Mouse (Mus musculus) intestine, postnatal 0 days (tissue): Measurements from ENCODE around the gene Itgb7. TPM values are rescaled to one million over a fixed set of nuclear protein-coding genes. Genes with fewer than 3 reads are reported as not detected.

Experiments
- ATAC-seq: fragments of 200-750 bp; cut with Nextera tagmentation; 2 replicates; pipeline ENCODE4 v1.8.0; 2017; ENCODE audit warnings: mild to moderate bottlenecking, moderate TSS enrichment, moderate library complexity
- H3K27ac ChIP-seq: fragments of 300-500 bp; sonication (generic); 2 replicates; pipeline ENCODE4 v1.5.1; 2014; ENCODE audit warnings: mild to moderate bottlenecking, low read depth, low read length, moderate library complexity
- H3K27me3 ChIP-seq: fragments of 300-500 bp; sonication (generic); replicated peaks from 2 replicates; pipeline ENCODE4 v1.6.1; 2014; ENCODE audit warnings: low read length, mixed read lengths; ENCODE audit not compliant: control insufficient read depth, insufficient read depth
- H3K36me3 ChIP-seq: fragments of 300-500 bp; sonication (generic); 2 replicates; pipeline ENCODE4 v1.6.1; 2014; ENCODE audit warnings: mild to moderate bottlenecking, moderate library complexity; ENCODE audit not compliant: control insufficient read depth, insufficient read depth
- H3K4me1 ChIP-seq: fragments of 300-500 bp; sonication (generic); replicated peaks from 2 replicates; pipeline ENCODE4 v1.6.1; 2014; ENCODE audit warnings: antibody characterized with exemption, low read length, mixed read lengths; ENCODE audit not compliant: control insufficient read depth, insufficient read depth
- H3K4me2 ChIP-seq: fragments of 300-500 bp; sonication (generic); replicated peaks from 2 replicates; pipeline ENCODE4 v1.6.1; 2014; ENCODE audit warnings: low read depth, mild to moderate bottlenecking, moderate library complexity
- H3K4me3 ChIP-seq: fragments of 300-500 bp; sonication (generic); 2 replicates; pipeline ENCODE4 v1.5.1; 2014; ENCODE audit warnings: low read depth, low read length
- H3K9ac ChIP-seq: fragments of 300-500 bp; sonication (generic); 2 replicates; pipeline ENCODE4 v1.6.1; 2014; ENCODE audit warnings: mild to moderate bottlenecking, low read depth, low read length
- H3K9me3 ChIP-seq: fragments of 300-500 bp; sonication (generic); 2 replicates; pipeline ENCODE4 v1.6.1; 2016; ENCODE audit warnings: mixed run types; ENCODE audit not compliant: control insufficient read depth
- CTCF ChIP-seq: sonication (generic); IDR thresholded peaks from 2 replicates; pipeline ENCODE4 v1.5.1; 2016; ENCODE audit warnings: low read depth, mild to moderate bottlenecking, control low read depth, antibody characterized with exemption, moderate library complexity
- WGBS: fragments of 180-500 bp; shearing (Covaris S2); extraction: QIAGEN DNeasy Blood & Tissue Kit; methylation state at CpG from one replicate; pipeline ENCODE4 v1.1.7; 2014; 5-methylcytosine and 5-hydroxymethylcytosine counted together
- polyA plus RNA-seq: library from polyadenylated mRNA; unstranded; fragments of >200 nt; fragmentation: Nextera tagmentation; extraction: Ambion mirVana; gene quantifications from 2 replicates; pipeline ENCODE4 v1.2.1, GENCODE M21; 2015

The Itgb7 gene
- polyA plus RNA-seq, 1 experiment from 2014 or later, result 2.9 TPM

DNA sequence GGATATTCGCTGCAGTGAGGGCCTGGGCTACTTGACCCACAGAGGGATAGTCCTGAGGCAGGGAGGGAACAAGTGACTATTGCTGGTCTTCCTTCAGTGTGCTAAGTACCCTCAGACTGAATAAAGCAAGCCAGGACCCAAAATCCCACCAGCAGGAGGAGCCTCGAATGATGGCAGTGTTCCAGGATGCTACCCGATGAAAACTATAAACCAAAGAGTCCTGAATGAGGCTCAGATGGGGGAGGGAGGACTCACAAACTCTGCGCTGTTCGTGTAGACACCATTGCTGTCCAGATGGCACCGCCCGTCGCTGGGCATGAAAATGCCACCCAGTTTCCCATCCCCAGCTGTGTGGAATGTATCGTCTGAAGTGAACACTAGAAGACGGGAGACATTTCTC lies 9.4 kb downstream of the Itgb7 start:
- TF ChIP-seq CTCF, result peak; percentile 37
- H3K4me2 ChIP-seq, result no peak overlapping the region
- peaks cover 4% of the 10 kb centered on the region; the same call in 1 of the 2 replicates for H3K36me3 ChIP-seq
- H3K9ac ChIP-seq, result no peak overlapping the region
- no peaks in the 10 kb centered on the region; the same call in 1 of the 2 replicates for H3K27me3 ChIP-seq
- H3K9me3 ChIP-seq, result no peaks in the 10 kb centered on the region
- H3K27ac ChIP-seq, result no peak overlapping the region
- no peak overlapping the region for H3K4me3 ChIP-seq
- 65% methylated on average over 10 of the region's 10 CpGs for WGBS
- H3K4me1 ChIP-seq, result no peaks in the 10 kb centered on the region
- no peak for ATAC-seq

DNA sequence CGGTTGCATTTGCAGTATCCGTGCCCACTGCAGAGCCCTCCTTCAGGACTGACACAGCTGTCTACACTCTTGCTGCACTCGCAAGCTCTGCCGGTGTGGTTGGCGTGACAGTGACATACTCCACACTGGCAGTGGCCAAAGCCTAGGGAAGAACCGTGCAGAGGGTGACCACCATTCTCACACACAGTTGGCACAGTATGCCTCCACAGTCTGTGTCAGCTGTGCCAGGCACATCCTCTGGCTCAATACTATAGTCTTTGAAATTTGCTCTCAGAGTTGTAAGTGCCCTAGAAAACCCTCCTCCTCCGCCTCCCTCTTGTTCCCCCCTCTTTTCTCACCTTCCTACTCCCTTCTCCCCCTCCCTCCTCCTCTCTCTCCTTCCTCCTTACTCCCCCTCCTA lies 14.4 kb downstream of the Itgb7 start:
- 91% methylated on average over 7 of the region's 7 CpGs for WGBS
- Histone ChIP-seq H3K36me3 (peaks cover 45% of the 10 kb centered on the region), H3K4me3 (no peak overlapping the region), H3K9me3 (no peaks in the 10 kb centered on the region), H3K4me1 (no peaks in the 10 kb centered on the region), H3K4me2 (no peak overlapping the region), H3K27me3 (no peaks in the 10 kb centered on the region), H3K9ac (no peak overlapping the region), H3K27ac (no peak overlapping the region)
- TF ChIP-seq CTCF, result no peak
- ATAC-seq, result no peak

DNA sequence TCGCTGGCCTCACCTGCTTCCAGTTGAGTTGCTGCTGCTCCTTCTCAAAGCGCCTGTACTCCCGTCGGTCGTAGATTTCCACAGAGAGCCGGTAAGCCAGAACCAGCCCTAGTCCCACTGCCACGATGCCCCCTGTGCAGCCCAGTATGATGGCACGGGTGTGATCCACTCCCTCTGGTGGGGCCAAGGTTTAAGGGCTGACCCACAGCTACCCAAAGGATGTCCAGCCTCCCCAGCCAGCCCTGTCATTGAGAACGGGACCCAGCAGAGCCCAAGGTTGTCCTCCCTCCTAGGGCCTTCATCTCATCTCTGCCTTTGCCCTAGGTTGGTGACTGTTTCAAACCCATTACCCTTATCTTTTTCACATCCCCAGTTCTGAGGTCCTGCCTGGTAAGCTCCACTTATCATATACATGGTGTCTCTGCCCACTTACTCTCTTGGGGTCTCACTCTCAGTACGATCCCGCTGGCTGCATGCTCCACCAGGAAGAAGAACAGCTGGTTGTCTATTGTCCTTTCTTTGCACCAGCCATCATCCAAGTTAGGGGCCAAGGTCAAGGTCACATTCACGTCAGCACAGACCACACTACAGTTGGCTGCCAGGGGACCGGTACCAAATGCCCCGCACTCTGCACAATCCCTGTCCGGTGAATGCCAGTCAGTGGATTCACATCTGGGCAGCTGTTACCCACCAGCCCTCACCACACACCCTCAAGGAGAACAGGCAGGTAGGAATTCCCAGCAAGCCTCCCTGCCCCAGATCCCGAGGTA lies 15.1 kb downstream of the Itgb7 start:
- H3K4me3 ChIP-seq, result no peak overlapping the region
- H3K27ac ChIP-seq, result no peak overlapping the region
- TF ChIP-seq CTCF, result no peak
- WGBS, result 81% methylated on average over 16 of the region's 16 CpGs
- no peaks in the 10 kb centered on the region for H3K27me3 ChIP-seq
- peaks cover 51% of the 10 kb centered on the region for H3K36me3 ChIP-seq
- H3K9ac ChIP-seq, result no peak overlapping the region
- H3K4me1 ChIP-seq, result no peaks in the 10 kb centered on the region
- no peak overlapping the region for H3K4me2 ChIP-seq
- no peak for ATAC-seq
- no peaks in the 10 kb centered on the region for H3K9me3 ChIP-seq

DNA sequence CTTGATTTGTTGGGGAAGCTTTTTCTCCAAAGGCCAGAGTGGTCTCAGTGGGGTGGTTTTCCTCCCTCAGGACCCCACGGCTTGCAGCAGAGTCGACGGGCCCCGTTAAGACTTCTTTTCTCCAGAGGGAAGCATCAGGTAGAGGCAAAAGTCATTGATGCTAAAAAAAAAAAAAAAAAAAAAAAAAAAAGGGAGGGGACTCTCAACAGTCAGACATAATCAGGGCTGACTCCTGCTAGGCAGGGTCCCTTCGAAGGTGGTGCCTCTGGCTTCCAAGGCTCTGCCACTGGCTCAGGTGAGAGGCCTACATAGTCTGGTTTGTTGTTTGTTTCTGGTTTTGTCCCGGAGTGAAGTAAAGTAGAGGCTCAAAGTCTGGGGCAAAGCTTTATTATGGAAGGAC lies 16.1 kb downstream of the Itgb7 start:
- no peak overlapping the region for H3K27ac ChIP-seq
- H3K9me3 ChIP-seq, result no peaks in the 10 kb centered on the region
- TF ChIP-seq CTCF, result no peak
- H3K4me1 ChIP-seq, result no peaks in the 10 kb centered on the region
- peaks cover 58% of the 10 kb centered on the region for H3K36me3 ChIP-seq
- no peak overlapping the region for H3K4me3 ChIP-seq
- no peak overlapping the region for H3K4me2 ChIP-seq
- WGBS, result 71% methylated on average over 6 of the region's 6 CpGs
- ATAC-seq, result no peak
- no peaks in the 10 kb centered on the region for H3K27me3 ChIP-seq
- H3K9ac ChIP-seq, result no peak overlapping the region

DNA sequence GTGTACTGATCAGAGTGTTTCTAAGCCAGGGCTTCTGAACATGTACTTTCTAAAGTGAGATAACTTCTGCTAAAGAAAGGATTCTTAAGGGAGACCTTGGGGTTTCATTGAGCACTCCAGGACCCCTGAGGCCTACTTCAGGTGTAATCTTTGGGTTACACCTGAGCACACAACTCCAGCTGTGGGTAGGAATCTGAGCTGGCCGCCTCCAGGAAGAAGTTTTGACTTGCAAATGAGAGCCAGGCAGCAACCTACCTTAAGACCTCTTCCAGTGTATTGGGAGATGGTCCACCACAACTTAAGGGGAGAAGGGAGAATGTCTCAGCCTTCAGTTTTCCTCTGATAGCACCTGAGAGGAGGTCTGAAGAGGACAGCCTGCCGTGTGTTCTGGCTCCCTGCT lies 17.6 kb downstream of the Itgb7 start:
- H3K4me3 ChIP-seq, result no peak overlapping the region
- H3K9me3 ChIP-seq, result no peaks in the 10 kb centered on the region
- no peaks in the 10 kb centered on the region for H3K27me3 ChIP-seq
- peaks cover 68% of the 10 kb centered on the region for H3K36me3 ChIP-seq
- no peak overlapping the region for H3K27ac ChIP-seq
- H3K9ac ChIP-seq, result no peak overlapping the region
- H3K4me1 ChIP-seq, result no peaks in the 10 kb centered on the region
- 53% methylated on average over 2 of the region's 2 CpGs for WGBS
- no peak for TF ChIP-seq CTCF
- no peak overlapping the region for H3K4me2 ChIP-seq
- no peak for ATAC-seq

DNA sequence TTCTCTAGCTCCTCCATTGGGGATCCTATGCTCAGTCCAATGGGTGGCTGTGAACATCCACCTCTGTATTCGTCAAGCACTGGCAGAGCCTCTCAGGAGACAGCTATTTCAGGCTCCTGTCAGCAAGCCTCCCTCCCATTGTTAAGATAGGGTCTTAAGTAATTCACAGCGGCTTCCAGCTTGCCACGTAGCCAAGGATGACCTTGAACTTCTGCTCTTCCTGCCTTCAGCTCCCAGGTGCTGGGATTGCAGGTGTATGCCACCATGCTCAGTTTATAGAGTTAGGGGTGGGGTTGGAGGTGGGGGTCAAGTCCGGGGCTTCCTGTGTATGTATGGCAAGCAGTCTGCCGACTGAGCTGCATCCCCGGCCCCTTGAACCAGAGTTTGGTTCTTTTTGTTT lies 19.8 kb downstream of the Itgb7 start:
- no peak overlapping the region for H3K4me2 ChIP-seq
- H3K27me3 ChIP-seq, result no peaks in the 10 kb centered on the region
- H3K9ac ChIP-seq, result no peak overlapping the region
- H3K27ac ChIP-seq, result no peak overlapping the region
- H3K4me3 ChIP-seq, result no peak overlapping the region
- H3K9me3 ChIP-seq, result no peaks in the 10 kb centered on the region
- WGBS, result 52% methylated on average over 6 of the region's 6 CpGs
- ATAC-seq, result no peak
- H3K36me3 ChIP-seq, result peaks cover 81% of the 10 kb centered on the region
- no peak for TF ChIP-seq CTCF
- H3K4me1 ChIP-seq, result no peaks in the 10 kb centered on the region
